Mouse (Mus musculus): ENCODE data around the gene Gm28230. TPM values are rescaled to one million over a fixed set of nuclear protein-coding genes. Genes with fewer than 3 reads are reported as not detected.

The Gm28230 gene
- polyA plus RNA-seq, 1 experiment, result 16.4 TPM

GRCm38 (mm10) chr2:74722949-74723348, 3.6 kb upstream of the Gm28230 start:
- no peak for DNase-seq (ENCODE audit: low read depth)

GRCm38 (mm10) chr2:74724244-74725015, 2.1 kb upstream of the Gm28230 start:
- DNase-seq (ENCODE audit: low read depth), result no peak

- no peak for DNase-seq (ENCODE audit: low read depth)
Measured at GRCm38 (mm10) chr2:74725171-74725570, 1.4 kb upstream of the Gm28230 start.

GRCm38 (mm10) chr2:74726973-74727639, 578 bp downstream of the Gm28230 start:
- DNase-seq (ENCODE audit: low read depth), result no peak

- no peak for DNase-seq (ENCODE audit: low read depth)
Measured at GRCm38 (mm10) chr2:74727640-74728302, 1.2 kb downstream of the Gm28230 start.

GRCm38 (mm10) chr2:74728303-74728680, 1.8 kb downstream of the Gm28230 start:
- no peak for DNase-seq (ENCODE audit: low read depth)

- no peak for DNase-seq (ENCODE audit: low read depth)
Measured at GRCm38 (mm10) chr2:74730331-74730730, 3.8 kb downstream of the Gm28230 start.

GRCm38 (mm10) chr2:74731055-74731454, 4.5 kb downstream of the Gm28230 start:
- no peak for DNase-seq (ENCODE audit: low read depth)

- no peak for DNase-seq (ENCODE audit: low read depth)
Measured at GRCm38 (mm10) chr2:74731799-74732512, 5.4 kb downstream of the Gm28230 start.

- no peak for DNase-seq (ENCODE audit: low read depth)
Measured at GRCm38 (mm10) chr2:74732513-74733316, 6.2 kb downstream of the Gm28230 start.

- DNase-seq (ENCODE audit: low read depth), result no peak
Measured at GRCm38 (mm10) chr2:74733317-74733661, 6.8 kb downstream of the Gm28230 start.

GRCm38 (mm10) chr2:74733765-74734164, 7.2 kb downstream of the Gm28230 start:
- DNase-seq (ENCODE audit: low read depth), result no peak

- no peak for DNase-seq (ENCODE audit: low read depth)
Measured at GRCm38 (mm10) chr2:74734451-74734850, 7.9 kb downstream of the Gm28230 start.

GRCm38 (mm10) chr2:74734996-74735811, 8.7 kb downstream of the Gm28230 start:
- no peak for DNase-seq (ENCODE audit: low read depth)

GRCm38 (mm10) chr2:74735851-74736687, 9.5 kb downstream of the Gm28230 start:
- no peak for DNase-seq (ENCODE audit: low read depth)

- no peak for DNase-seq (ENCODE audit: low read depth)
Measured at GRCm38 (mm10) chr2:74736688-74737577, 10.4 kb downstream of the Gm28230 start.

GRCm38 (mm10) chr2:74737578-74738070, 11.1 kb downstream of the Gm28230 start:
- DNase-seq (ENCODE audit: low read depth), result no peak

All from gonadal fat pad, adult 2 months (tissue).